Mouse (Mus musculus) liver, embryonic 16.5 days (tissue): ENCODE results near the gene Ano6. TPM values are rescaled to one million over a fixed set of nuclear protein-coding genes. Genes with fewer than 3 reads are reported as not detected.
A peak's percentile ranks its signal among the peaks of the same experiment; 100 is the strongest.

ENCODE experiments used
- ATAC-seq: fragments of 200-750 bp; cut with Nextera tagmentation; 2 replicates; pipeline ENCODE4 v1.8.0; 2017; ENCODE audit warnings: low read depth, mild to moderate bottlenecking, moderate number of reproducible peaks, moderate library complexity
- H3K27ac ChIP-seq: fragments of 300-500 bp; sonication (generic); 2 replicates; pipeline ENCODE4 v1.5.1; 2014; ENCODE audit warnings: mild to moderate bottlenecking, low read length
- H3K27me3 ChIP-seq: fragments of 300-500 bp; sonication (generic); 2 replicates; pipeline ENCODE4 v1.6.1; 2014; ENCODE audit warnings: low read depth, low read length, mixed read lengths; ENCODE audit not compliant: control insufficient read depth, insufficient read depth
- H3K36me3 ChIP-seq: fragments of 300-500 bp; sonication (generic); 2 replicates; pipeline ENCODE4 v1.6.1; 2014; ENCODE audit warnings: mild to moderate bottlenecking; ENCODE audit not compliant: control insufficient read depth, insufficient read depth
- H3K4me1 ChIP-seq: fragments of 300-500 bp; sonication (generic); 2 replicates; pipeline ENCODE4 v1.6.1; 2014; ENCODE audit warnings: low read depth, low read length, mixed read lengths; ENCODE audit not compliant: control insufficient read depth
- H3K4me2 ChIP-seq: fragments of 300-500 bp; sonication (generic); 2 replicates; pipeline ENCODE4 v1.6.1; 2014; ENCODE audit warnings: low read depth, low read length, mixed read lengths
- H3K4me3 ChIP-seq: fragments of 300-500 bp; sonication (generic); 2 replicates; pipeline ENCODE4 v1.5.1; 2014; ENCODE audit warnings: low read depth, mild to moderate bottlenecking, low read length
- H3K9ac ChIP-seq: fragments of 300-500 bp; sonication (generic); 2 replicates; pipeline ENCODE4 v1.6.1; 2014; ENCODE audit warnings: low read depth, low read length
- H3K9me3 ChIP-seq: fragments of 300-500 bp; sonication (generic); replicated peaks from 2 replicates; pipeline ENCODE4 v1.6.1; 2016; ENCODE audit warnings: low read length; ENCODE audit not compliant: control insufficient read depth
- WGBS: fragments of 180-500 bp; shearing (Covaris S2); extraction: QIAGEN DNeasy Blood & Tissue Kit; methylation state at CpG from one replicate; pipeline ENCODE4 v1.1.7; 2014; ENCODE audit not compliant: insufficient replicate concordance; 5-methylcytosine and 5-hydroxymethylcytosine counted together
- polyA plus RNA-seq: library from polyadenylated mRNA; unstranded; fragments of >200 nt; fragmentation: Nextera tagmentation; extraction: Ambion mirVana; gene quantifications from 2 replicates; pipeline ENCODE4 v1.2.1, GENCODE M21; 2015

The Ano6 gene
- polyA plus RNA-seq, 1 experiment from 2014 or later = 10.5 TPM

DNA sequence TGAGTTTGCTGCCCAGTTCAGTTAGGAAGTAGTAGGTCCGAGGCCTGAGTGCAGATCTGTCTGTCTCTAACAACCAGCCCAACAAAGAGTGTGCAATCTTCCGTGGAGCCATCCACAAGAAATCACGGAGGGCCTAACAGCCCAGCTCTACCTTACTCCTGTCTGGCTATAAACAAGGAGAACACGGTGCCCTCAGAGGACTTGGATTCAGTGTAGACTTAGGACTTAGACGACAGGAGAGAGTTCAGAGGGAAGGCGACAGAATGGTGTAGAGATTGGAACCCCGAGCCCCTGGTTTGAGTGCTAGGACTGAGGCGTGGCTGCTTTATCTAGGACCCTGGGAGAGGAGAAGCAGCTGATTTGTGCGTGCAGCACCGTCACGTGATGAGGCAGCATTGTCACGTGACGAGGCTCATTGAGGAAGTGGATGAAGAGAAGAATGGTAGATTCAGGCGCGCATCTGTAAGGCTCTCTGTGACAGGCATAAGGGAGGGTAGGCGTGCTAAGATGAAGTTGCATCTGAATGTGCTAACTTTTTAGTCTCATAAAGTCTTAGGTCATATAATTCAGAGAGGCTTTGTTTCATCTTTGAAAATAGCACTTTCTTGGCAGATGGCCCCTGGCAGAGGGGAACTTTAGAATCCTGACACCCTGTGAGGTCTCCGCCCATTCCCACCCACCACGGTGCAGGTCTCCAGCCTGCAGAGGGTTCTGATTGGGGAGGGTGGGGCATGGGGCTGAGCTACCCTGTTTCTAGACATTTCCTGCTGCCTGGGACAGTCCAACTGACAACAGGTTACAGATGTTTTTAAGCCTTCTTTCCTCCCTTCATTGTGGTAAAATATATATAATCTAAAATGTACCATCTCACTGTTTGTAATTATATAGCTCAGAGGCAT lies 59.1 kb downstream of the Ano6 start:
- ATAC-seq = peak; percentile 60
- Histone ChIP-seq H3K4me1 (peaks cover 25% of the 10 kb centered on the region), H3K4me2 (peak overlapping the region; percentile 38), H3K9me3 (no peaks in the 10 kb centered on the region), H3K36me3 (no peaks in the 10 kb centered on the region), H3K9ac (no peak overlapping the region), H3K4me3 (no peak overlapping the region; the same call in 1 of the 2 replicates), H3K27ac (no peak overlapping the region; the same call in 1 of the 2 replicates), H3K27me3 (no peaks in the 10 kb centered on the region)
- WGBS = 43% methylated on average over 18 of the region's 18 CpGs

DNA sequence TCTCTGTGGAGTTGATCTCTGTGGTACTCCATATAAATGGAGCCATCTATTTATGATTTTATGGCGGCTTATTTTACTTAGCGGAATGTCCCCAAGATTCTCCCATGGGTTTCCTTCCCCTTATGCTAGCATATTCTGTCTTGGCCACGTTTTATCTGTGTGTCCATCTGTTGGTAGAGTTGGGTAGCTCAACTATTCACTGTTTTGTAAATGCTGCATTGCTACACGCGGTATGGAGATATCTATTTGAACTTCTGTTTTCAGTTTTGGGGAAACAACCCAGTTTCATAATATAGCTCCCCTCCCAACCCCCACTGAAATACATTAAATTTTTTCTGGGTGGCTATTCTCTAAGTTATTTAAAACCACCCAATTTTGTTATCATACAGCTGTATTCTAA lies 59.9 kb downstream of the Ano6 start:
- no peaks in the 10 kb centered on the region for H3K27me3 ChIP-seq
- H3K4me1 ChIP-seq = peaks cover 25% of the 10 kb centered on the region
- no peak overlapping the region for H3K9ac ChIP-seq
- peak overlapping the region; percentile 38 for H3K4me2 ChIP-seq
- H3K4me3 ChIP-seq = no peak overlapping the region
- H3K36me3 ChIP-seq = no peaks in the 10 kb centered on the region
- peak; percentile 55 for ATAC-seq
- WGBS = 19% methylated on average over 5 of the region's 5 CpGs
- H3K27ac ChIP-seq = no peak overlapping the region
- no peaks in the 10 kb centered on the region for H3K9me3 ChIP-seq

DNA sequence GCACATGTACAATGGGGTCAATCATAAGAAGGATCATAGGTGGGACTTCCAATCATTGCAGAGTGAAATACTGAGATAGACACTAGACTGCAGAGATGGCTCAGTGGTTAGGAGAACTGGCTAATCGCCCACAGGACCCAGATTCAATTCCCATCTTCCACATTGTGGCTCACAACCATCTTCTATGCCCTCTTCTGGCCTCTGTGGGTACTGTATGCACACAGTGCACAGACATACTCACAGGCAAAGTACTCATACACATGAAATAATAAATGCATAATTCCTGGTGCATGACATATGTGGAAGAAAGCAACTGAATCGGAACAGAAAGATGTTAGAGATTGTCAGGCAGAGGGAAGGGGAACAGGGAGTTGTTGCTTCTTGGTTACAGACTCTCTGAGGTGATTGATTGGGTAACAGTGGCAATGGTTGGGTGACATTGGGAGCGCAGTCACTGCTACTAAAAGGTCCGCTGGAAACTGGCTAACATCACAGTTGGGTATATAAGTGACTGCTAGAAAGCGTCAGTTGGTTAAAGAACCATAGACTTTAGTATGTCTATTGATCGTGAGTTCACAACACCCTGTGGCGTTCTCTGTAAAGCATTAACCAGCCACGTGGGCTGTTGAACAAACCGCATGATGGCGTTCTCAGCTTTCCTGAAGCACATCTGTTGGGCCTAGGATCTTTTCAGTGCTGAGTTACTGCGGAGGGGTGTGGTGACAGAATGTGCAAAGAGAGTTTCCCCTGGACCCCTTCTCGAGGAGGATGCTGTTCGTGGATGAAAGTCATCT lies 64.6 kb downstream of the Ano6 start:
- no peak overlapping the region for H3K9ac ChIP-seq
- H3K27ac ChIP-seq = peak overlapping the region; percentile 19; the same call in 1 of the 2 replicates
- H3K4me3 ChIP-seq = no peak overlapping the region
- H3K4me1 ChIP-seq = peaks cover 6% of the 10 kb centered on the region
- H3K36me3 ChIP-seq = no peaks in the 10 kb centered on the region
- 0 out of 2 replicates have a peak overlapping the region, but pooled peaks have one; percentile 6 for H3K4me2 ChIP-seq
- peak; percentile 63 for ATAC-seq
- H3K27me3 ChIP-seq = no peaks in the 10 kb centered on the region
- 76% methylated on average over 13 of the region's 13 CpGs for WGBS
- no peaks in the 10 kb centered on the region for H3K9me3 ChIP-seq

GRCm38 (mm10) chr15:95855953-95856352 lies 65.3 kb downstream of the Ano6 start:
- no peaks in the 10 kb centered on the region for H3K36me3 ChIP-seq
- no peak overlapping the region for H3K9ac ChIP-seq
- H3K9me3 ChIP-seq = no peaks in the 10 kb centered on the region
- no peak for ATAC-seq
- H3K27me3 ChIP-seq = no peaks in the 10 kb centered on the region
- H3K4me3 ChIP-seq = no peak overlapping the region
- H3K4me1 ChIP-seq = peaks cover 2% of the 10 kb centered on the region; the same call in 1 of the 2 replicates
- 55% methylated on average over 7 of the region's 7 CpGs for WGBS
- peak overlapping the region; percentile 19; the same call in 1 of the 2 replicates for H3K27ac ChIP-seq
- H3K4me2 ChIP-seq = 0 out of 2 replicates have a peak overlapping the region, but pooled peaks have one; percentile 6

DNA sequence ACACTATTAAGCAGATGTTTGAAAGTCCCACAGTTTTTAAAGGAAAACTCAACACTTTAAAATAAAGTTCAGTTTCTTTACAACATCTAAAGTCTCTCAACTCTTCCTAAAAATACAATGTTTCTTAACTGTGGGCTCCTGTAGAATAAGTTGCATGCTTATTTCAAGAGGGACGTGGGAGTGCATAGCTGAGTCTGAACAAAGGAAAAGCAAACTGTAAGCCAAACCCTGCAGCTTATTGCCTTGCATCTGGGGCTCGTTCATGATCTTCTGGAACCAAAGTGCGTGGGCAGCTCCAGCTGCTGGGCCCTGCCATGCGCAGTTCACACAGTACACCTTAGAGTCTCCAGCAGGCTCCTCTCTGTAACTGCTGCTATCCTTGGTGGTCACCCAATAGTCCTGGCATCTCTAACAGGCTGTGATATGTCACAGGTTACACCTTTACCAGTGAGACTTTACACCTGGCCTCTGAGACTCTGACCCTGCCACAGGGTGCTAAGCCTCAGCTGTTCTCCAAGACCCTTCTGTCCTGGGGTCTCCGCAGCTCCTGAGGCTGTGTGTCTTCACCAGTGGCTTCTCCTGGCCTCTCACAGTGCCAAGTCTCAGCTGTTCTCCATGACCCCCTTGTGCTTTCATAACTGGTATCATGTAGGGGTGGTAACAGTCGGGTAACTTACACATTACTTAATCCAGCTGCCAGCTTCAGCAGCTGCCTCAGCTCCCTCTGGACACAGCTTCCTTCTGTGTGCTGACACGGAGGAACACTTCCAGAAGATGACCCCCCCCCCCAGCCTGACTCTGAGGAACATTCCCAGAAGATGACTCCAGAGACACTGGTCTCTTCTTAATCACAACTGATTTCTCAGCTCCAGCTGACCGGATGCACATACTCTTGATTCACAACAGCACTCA lies 66.3 kb downstream of the Ano6 start:
- H3K27me3 ChIP-seq = no peaks in the 10 kb centered on the region
- H3K36me3 ChIP-seq = no peaks in the 10 kb centered on the region
- no peaks in the 10 kb centered on the region for H3K9me3 ChIP-seq
- 62% methylated on average over 8 of the region's 8 CpGs for WGBS
- H3K9ac ChIP-seq = no peak overlapping the region
- no peak overlapping the region for H3K27ac ChIP-seq
- H3K4me1 ChIP-seq = peaks cover 2% of the 10 kb centered on the region; the same call in 1 of the 2 replicates
- no peak overlapping the region for H3K4me2 ChIP-seq
- ATAC-seq = no peak
- H3K4me3 ChIP-seq = no peak overlapping the region

DNA sequence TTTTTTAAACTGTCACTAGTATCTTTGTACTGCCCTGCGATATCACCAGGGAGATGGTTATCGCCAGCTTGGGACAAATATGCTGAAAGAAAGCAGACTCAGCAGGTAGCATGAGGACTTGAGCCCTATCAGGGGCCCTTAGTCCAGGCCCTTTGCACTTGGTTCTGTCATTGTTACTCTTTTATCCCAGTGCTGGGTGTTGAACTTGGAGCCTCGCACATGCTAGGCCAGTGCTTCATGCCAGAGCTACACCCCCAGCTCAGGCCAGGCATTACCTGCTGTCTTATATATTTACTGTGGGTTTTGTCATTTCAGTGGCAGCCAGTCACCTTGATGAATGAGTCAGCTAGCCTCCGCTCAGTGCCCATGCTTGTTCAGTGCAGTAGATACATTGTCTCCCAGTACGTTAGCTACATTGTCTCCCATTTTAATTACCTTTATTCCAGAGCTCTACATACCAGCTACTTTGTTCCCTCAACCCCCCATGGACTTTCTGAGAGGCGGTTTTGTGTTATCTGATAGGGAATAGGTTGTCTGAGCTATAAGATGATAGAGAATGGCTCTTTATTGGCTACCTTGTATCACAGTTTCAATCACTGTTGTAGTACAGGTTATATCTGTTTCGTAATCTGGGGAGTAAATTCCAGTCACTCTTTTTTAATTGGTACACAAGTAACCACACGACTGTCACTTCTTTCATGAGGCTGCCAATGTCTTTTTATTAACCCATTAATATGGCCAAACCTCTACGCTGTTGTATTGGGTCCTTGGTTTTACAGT lies 68.4 kb downstream of the Ano6 start:
- WGBS = 73% methylated on average over 9 of the region's 9 CpGs
- Histone ChIP-seq H3K36me3 (no peaks in the 10 kb centered on the region), H3K9ac (no peak overlapping the region), H3K27ac (no peak overlapping the region), H3K27me3 (no peaks in the 10 kb centered on the region), H3K9me3 (no peaks in the 10 kb centered on the region), H3K4me1 (peaks cover 2% of the 10 kb centered on the region; the same call in 1 of the 2 replicates), H3K4me2 (no peak overlapping the region), H3K4me3 (no peak overlapping the region)
- no peak for ATAC-seq

- Histone ChIP-seq H3K9me3 (no peaks in the 10 kb centered on the region), H3K36me3 (no peaks in the 10 kb centered on the region), H3K4me2 (no peak overlapping the region), H3K9ac (no peak overlapping the region), H3K4me1 (no peaks in the 10 kb centered on the region), H3K27me3 (no peaks in the 10 kb centered on the region), H3K4me3 (no peak overlapping the region), H3K27ac (no peak overlapping the region)
- 77% methylated on average over 17 of the region's 17 CpGs for WGBS
- no peak for ATAC-seq
These were observed 73.4 kb downstream of the Ano6 start for GRCm38 (mm10) chr15:95863865-95864660.
